Mouse (Mus musculus): Measurements from ENCODE around the gene Tjp1.

DNA sequence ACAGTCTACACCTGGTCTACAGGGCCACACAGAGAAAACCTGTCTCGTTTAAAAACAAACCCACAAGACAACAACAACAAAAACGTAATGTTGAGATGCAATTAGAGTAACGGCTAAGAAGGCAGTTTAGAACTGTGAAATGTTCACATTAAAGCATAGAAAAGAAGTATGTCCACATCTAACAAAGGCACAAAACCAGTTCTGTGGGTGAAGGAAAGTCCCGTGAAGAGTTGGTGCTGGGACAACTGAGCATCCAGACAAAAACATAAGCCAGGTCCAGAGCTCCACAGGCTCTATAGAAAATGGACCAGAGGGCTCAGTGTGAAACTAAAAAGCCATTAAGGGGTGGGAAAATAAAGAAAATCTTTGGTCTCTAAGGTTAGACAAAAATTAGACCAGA is 131.7 kb downstream of the Tjp1 start:
- TF ChIP-seq CTCF (IDR thresholded peaks at IDR 0.05; ENCODE audit: extremely low read depth, insufficient read depth, insufficient read length, insufficient replicate concordance): no peak
- no peak for TF ChIP-seq POLR2A (IDR thresholded peaks at IDR 0.05; ENCODE audit: low read depth, low read length)
